Mouse (Mus musculus): Measurements from ENCODE around the gene Cobl.

Gene Cobl

DNA sequence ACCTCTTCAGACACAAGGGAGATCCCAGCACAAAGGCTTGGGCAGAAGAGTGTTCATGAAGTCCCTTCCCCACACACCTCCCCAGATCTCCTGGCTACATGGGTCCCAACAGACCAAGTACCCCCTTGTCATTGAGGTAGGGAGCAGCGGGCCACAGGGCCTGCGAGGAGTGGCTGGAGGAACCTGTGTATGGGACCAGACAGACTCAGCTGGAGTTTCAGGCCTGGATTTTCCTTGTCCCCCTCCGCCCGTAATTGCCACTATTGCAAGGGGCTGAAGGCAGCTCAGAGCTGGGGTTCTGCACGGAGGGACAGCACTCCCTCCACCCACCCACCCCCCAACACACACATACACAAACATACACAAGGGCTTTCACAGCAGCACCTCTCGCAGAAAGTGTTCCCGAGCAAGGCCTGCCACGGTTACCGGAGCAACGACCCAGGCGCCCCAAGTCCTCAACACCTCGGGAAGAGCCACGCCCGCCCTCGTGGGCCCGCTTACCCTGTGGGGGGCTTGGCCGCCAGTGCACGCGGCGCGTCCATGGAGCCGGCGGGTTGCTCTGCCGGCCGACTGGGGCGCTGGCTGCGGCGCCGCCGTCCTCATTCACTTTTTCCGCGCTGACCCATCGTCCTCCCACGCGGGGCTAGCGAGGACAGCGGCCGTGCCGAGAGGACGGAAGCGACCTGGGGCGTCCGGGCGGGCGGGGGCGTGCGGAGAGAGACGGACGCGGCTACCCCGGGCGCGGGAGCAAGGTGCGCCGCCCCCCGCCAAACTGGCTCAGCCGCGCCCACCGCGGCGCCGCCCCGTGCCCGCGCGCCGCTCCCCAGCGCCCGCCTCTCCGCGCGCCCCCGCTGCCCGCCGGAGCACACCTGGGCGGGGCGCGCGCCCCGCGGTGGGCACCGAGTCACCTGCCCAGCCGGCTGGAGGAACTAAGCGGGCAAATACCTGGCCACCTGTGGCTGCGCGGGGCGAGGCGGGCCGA lies at the start of gene Cobl:
Gene Cobl, minus strand, starts transcription at position 780 of the 982 bp plus-strand sequence.
- DNase-seq, result peak; percentile 40

DNA sequence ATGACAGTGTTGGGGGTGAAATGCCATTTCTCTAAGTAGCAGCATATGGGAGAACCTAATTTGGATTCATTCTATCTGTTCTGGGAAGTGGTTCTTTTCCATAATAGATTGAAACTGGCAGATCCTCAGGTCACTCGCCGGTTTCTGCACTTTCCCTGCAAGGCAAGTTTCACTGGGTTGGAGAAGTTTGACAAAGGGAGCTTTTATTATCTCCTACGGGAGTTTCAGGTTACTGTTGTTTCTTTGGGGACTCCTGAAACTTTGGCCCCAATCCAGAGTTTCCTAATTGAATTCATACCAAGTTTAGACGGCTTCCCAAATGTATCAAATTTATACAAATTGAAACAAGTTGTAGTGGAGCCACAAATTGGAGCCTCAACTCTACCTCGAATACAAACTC lies 49.0 kb upstream of the Cobl start:
- no peak for DNase-seq

DNA sequence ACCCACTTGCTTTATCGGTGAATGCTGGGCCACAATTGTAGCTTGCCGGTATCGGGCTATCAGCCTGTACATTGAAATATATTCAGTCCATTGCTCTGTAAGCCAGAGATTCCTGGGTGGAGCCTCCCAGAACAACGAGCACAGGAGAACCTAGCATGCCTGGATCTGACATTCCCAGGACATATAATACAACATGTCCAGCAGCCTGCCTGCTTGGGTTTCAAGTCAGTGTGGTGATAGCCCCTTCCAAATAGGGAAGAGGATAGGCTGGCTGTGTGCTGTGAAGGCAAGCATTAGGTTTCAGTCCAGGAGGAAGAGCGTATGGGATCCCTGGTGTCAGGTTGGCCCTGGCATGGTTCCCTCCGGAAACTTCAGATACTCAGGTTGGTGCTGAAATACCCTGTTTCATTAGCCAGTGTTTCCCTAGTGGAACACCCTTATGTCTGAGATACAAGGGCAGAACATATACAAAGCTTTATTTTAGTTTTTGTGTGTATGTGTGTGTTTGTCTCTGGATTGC lies 41.7 kb upstream of the Cobl start:
- no peak for DNase-seq

GRCm38 (mm10) chr11:12503756-12504155 lies 39.0 kb upstream of the Cobl start:
- DNase-seq, result no peak

GRCm38 (mm10) chr11:12501721-12502120 lies 37.0 kb upstream of the Cobl start:
- no peak for DNase-seq

- no peak for DNase-seq
Observed at GRCm38 (mm10) chr11:12493791-12494190, 29.0 kb upstream of the Cobl start.

- DNase-seq, result no peak
Observed at GRCm38 (mm10) chr11:12479856-12480403, 15.2 kb upstream of the Cobl start.

DNA sequence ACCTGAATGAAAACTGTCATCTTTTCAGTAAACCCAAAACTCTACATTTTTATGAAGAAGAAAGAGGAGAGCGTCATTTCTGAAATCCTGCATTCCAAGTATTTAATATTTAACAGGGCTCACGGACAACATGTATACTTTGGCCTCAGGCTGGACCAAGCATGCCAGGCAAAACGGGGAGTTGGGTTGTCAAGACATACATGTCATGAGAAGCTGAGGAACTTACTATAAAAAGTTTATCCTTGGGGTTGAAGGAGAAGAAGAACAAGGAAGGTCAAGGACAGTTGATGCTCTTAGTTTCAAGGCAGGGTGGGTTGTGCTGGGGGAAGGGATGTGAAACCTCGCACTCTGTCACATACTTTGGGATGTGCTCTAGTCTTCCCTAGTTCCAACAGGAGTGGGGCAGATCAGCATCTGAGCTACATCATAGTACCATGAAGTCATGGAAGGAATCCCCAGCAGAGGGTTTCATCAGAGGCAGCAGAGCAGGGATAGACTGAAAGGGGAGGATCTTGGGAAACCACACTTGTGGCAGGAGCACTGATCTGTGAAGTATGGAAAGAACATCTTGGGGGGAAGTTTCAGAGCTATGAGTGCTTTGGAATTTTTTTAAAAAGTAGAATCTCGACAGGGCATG lies 9.7 kb upstream of the Cobl start:
- no peak for DNase-seq

GRCm38 (mm10) chr11:12473625-12474298 lies 9.0 kb upstream of the Cobl start:
- no peak for DNase-seq

- no peak for DNase-seq
Observed at GRCm38 (mm10) chr11:12469638-12470037, 4.9 kb upstream of the Cobl start.

DNA sequence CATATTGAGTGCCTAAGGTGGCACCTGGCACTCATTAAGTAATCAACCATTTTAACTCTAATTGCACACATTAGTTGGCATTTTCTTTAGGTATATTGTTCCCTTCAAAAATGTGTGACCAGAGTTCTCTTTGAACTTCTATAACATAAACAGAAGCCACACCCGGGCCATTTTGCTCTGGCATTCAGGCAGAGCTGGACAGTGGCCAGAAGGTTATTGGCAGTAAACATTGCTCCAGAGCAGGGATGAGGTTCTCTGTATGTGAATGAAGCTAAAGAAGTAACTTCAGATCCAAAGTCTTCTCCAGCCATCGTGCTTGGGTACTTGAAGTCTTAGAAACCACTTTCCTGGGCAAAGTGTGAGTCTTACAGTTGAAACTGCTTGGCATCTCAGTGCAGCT lies 3.9 kb upstream of the Cobl start:
- DNase-seq, result no peak

GRCm38 (mm10) chr11:12467836-12468235 lies 3.1 kb upstream of the Cobl start:
- no peak for DNase-seq

DNA sequence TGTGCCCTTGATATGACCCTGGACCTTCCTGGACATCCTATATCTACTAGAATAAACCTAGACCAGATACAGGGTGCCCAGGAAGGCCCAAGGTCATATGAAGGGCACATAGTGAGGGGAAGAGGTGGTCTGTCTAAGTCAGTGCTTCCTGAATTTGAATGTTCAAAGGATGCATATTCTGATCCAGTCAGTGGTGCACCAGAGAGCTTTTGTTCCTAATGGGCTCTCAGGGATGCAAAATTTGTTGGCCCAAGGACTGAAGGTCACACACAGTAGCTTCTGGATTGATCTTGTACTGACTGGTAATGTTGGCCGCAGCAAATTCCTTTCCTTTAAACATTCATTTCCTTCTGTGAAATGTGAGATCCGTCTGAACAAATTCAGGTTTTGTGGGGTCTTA lies 2.5 kb upstream of the Cobl start:
- DNase-seq, result no peak

- DNase-seq, result no peak
Observed at GRCm38 (mm10) chr11:12466606-12467005, 1.8 kb upstream of the Cobl start.

DNA sequence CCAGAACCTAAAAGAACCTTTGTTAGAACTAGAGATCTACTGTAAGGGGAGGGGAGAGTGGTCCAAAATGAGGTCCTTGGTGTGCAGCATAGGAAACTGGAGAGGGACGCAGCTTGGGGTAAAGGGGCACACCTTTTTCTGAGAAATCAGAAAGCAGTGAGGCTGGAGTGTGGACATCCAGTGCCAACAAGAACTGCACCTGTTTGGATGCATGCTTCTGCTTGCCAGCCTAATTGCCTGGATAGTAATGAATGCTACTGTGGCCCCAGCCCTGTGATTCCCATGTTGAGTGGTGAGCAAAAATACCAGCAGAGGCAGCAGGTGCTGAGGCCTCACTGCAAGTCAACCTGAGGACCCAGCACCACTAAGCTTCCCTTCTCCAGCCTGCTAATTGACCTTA lies 469 bp upstream of the Cobl start:
- DNase-seq, result no peak

- no peak for DNase-seq
Observed at GRCm38 (mm10) chr11:12463615-12464170, 1.1 kb downstream of the Cobl start.

DNA sequence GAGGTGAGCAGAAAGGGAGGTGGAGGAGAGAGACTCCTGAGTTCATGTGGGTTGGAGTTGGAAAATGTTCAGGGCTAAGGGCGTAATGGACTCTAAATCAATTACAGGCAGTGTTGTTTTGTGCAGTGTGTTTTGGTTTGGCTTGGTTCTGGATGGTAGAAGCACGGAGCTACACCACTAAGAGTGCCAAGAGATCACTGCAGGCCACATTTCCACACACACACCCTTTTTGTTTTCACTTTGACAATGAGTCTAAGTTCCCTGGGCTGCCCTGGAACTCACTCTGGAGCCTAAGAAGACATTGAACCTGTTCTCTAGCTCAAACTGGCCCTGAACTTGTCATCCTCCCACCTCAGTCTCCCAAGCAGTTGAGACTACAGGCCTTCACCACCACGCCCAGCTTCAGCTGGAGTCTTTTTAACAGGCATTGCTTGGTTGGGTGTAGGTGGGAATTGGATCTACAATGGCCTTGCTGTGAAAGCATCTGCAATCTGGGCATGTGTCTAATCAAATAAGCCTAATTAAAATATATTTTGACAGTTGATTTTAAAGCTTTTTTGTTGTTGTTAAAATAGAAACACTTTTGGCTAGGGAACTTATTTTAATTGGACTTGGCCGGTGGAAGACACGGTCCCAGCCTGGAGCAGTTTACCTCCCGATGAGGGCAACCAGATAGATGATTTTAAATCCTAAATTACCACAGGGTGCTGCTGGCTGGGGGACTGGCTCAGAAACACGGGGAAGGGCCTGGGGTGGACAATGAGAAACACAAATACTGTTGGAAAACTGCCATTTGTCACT lies 4.8 kb downstream of the Cobl start:
- no peak for DNase-seq

GRCm38 (mm10) chr11:12458814-12459213 lies 5.9 kb downstream of the Cobl start:
- DNase-seq, result no peak

DNA sequence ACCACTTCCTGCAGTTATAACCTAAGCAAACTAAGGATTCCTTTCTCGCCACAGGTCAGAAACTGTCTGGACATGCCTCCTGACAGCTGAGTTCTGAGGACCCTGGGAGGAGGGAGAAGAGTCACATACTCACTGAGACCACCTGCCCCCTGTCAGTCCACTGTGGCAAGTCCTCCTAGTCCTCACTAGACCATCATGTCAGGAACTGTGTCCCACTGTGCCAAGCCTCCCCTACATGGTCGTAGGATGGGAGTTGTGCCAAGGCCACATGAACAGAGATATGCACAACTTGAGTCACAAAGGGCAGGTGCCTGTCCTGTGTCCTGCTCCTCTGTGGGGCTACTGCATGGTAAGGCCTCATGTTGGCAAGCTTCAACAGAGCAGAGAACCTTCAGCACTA lies 6.4 kb downstream of the Cobl start:
- no peak for DNase-seq

DNA sequence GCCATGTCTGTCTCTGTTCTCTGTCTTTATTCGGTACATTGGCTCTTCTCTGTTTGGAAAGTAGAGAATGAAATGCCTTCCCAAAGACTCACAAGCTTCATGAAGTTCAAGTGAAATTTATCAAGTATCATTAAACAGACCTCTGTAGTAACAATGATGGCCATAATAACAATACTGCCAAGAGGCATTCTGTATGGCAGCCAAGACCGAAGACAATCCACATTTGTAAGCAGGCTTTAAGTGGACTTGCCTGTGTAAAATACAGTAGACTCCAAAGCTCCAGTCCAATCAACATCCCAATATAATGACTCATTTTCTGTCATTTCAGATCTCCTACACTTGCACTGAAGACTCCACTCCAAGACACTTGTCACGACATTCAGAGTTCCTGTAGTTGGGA lies 16.7 kb downstream of the Cobl start:
- no peak for DNase-seq

DNA sequence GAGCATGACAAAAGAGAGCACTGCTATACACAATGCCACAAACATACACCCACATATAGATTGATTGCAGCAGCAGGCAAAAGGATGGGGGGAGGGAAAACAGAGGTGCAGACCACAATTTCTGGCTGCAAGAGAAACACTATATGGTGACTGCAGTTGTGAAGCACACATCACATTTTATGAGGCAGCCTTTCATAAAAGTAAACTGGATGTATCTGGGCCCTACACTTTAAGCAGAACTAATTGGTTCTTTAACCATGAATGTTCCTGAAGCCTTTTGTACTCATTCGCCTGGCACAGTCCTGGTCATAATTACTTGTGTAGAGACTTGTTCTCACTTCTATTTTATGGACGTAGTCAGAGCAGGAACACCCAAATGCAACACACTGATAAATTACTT lies 19.5 kb downstream of the Cobl start:
- no peak for DNase-seq

- DNase-seq, result no peak
Observed at GRCm38 (mm10) chr11:12444215-12444614, 20.5 kb downstream of the Cobl start.
